Mouse (Mus musculus): Measurements from ENCODE around the gene Prmt7. TPM values are rescaled to one million over a fixed set of nuclear protein-coding genes. Genes with fewer than 3 reads are reported as not detected.

The Prmt7 gene
- total RNA-seq, 2 experiments from 2014 or later, result 27.0 to 28.2 TPM

DNA sequence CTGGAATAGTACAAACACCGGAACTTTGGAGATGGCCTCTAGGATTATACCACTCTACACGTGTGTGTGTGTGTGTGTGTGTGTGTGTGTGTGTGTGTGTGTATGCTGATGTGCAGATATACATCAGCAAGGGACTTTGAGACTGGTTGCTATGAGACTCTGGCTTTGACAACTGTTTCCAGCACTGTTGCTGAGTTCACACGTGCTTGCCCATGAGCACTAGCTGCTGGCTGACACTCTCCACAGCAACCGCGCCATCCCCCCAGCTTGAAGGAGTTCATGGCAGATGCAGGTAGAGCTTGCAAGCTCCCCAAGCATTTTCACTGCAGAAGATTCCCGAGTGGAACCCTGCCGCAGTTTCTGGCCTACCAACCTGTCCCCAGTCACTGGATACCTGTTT lies 78.7 kb downstream of the Prmt7 start:
- no peak for DNase-seq

DNA sequence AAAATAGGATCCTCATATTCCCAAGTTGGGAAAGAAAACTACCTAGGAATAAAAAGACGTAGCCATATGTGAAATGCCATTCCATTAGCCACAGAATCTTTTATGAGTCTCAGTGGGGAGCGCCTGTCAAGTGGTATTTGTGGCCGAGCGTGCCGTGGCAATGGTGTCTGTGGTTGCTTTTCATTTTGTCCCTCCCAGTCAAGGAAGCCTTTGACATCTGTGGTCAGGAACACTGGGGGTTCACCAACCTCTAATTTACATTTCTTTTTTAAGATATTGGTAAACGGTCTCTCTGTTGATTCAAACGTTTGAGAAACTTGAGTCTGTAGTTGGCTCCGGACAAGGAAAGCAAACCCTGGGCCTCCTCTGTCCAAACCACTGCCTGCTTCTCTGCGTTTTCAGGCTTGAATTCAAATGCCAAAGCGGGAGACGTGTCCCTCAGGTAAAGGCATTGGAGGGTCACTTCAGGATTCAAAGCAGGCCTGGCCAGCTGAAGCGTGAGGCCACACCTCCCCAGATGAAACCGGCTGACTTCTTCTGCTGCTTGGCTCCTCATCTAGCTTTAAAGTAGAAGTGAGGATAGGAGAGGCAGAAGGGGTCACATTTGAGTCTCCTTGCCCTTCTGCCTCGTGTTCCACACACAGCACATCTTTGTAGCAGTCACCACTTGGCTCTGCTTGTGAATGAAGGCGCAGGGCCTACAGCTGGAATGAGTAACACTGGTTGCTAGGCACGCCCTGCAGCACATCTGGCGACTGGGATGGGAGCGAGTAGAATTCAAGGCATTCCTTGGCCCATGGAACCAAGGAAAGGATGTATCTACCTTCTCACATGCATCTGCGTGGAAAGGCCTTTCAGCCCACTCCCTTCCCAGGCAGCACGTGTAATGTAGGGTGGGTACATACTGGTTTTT lies 82.0 kb downstream of the Prmt7 start:
- DNase-seq, result no peak

GRCm38 (mm10) chr8:106298261-106298660 lies 87.5 kb downstream of the Prmt7 start:
- DNase-seq, result peak; percentile 17 to 40

DNA sequence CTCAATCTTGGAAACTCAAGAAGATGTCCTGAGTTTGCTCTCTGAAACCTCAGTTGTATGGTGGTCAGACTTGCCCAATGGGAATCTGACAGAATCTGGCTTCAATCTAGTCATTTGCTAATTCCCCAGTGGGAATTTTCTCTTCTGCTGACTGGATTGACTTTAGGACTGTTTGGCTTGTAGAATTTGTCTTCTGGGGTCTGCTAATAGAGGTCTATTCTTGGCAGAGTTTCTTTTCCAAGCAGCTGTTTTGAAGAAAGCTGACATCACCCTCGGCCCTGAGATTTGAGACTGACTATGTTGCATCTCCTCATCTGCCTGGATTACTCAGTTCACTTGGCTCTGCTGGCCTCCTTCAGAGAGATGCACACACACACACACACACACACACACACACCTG lies 88.1 kb downstream of the Prmt7 start:
- DNase-seq, result no peak

GRCm38 (mm10) chr8:106299686-106300085 lies 89.0 kb downstream of the Prmt7 start:
- no peak for DNase-seq

DNA sequence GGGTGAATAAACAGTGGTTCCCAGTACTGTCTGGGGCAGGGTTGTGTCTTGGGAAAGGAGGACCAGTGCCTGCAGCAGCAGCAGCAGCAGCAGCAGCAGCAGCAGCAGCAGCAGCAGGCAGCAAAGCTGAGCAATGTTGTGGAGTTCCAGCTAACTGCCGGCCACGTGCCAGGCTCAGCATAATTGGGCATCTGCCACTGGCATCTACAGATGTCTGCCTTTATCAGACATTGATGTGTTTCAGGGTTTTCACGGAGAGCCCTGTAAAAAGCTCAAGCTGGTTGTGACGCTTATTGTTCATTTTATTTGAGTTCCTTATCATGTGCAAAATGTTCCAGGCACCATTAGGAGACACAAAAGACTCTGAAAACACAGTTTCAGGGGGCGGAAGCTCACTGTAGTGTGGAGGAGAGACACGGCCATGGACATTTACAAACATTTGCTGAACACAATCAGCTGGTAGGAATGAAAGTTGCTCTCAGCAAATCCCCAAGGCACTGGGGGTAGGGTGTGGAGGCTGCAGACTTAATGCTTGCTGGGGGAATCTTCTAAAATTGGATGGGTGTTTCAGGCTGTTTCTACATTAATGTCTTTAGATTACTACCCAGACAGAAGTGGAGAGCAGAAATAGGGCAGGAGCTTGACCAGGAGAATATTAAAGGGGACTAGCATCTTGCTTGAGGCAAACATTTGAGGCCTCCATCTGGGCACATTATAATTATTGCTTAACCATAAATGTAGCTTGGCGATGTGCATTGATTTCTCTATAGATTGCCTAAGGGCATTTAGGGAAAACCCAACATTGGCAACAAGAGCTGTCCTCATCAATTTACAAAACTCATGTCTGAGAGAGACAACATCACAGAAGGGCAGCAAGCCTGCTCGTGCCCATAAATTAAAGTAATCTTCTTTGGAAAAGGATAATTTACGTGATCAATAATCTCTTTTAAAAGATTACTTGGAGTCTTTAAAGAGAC lies 90.3 kb downstream of the Prmt7 start:
- DNase-seq, result no peak

Other genes starting within 250 kb of the Prmt7 start
- 10 to 100 TPM; 43.9 to 58.9 TPM for gene Slc12a4, start 244.8 kb upstream of the Prmt7 start, total RNA-seq (2021)
- not detected for gene Dpep3, start 231.5 kb upstream of the Prmt7 start, total RNA-seq (2021)
- gene Dus2, start 219.6 kb upstream of the Prmt7 start, total RNA-seq (2021), result 10 to 100 TPM; 16.0 to 19.3 TPM
- under 1 TPM in 1 of 2 experiments, not detected in 1; 0.30 TPM for gene Dpep2nb, start 205.0 kb upstream of the Prmt7 start, total RNA-seq (2021)
- 10 to 100 TPM; 15.5 to 16.9 TPM for gene Ddx28, start 199.1 kb upstream of the Prmt7 start, total RNA-seq (2021)
- gene Nfatc3, start 152.1 kb upstream of the Prmt7 start, total RNA-seq (2021), result 10 to 100 TPM; 37.3 to 48.0 TPM
- 1 to 10 TPM; 1.1 to 3.5 TPM for gene Esrp2, start 74.0 kb upstream of the Prmt7 start, total RNA-seq (2021)
- gene Pla2g15, start 60.5 kb upstream of the Prmt7 start, total RNA-seq (2021), result 10 to 100 TPM; 17.4 to 29.6 TPM
- gene Slc7a6, start 42.1 kb upstream of the Prmt7 start, total RNA-seq (2021), result 10 to 100 TPM; 28.4 to 33.1 TPM
- 10 to 100 TPM; 26.3 to 28.6 TPM for gene Slc7a6os, start within 50 bp of the Prmt7 start, total RNA-seq (2021)
- 10 to 100 TPM in 1 of 2 experiments, 1 to 10 TPM in 1; 9.2 to 11.8 TPM for gene Smpd3, start 127.1 kb downstream of the Prmt7 start, total RNA-seq (2021)
- gene Zfp90, start 204.4 kb downstream of the Prmt7 start, total RNA-seq (2021), result 1 to 10 TPM; 4.7 to 5.4 TPM